Mouse (Mus musculus) heart, adult 8-10 months (tissue): ENCODE measurements around the gene Cyyr1. TPM values are rescaled to one million over a fixed set of nuclear protein-coding genes. Genes with fewer than 3 reads are reported as not detected.
"Not testable (repeated sequence)": the region's sequence is repeated elsewhere in the genome, so short reads cannot be mapped to it uniquely, and the experiment has no call there.

ENCODE experiments used
- DNase-seq: peaks from one replicate; pipeline ENCODE4 v3.0.0; 2022; ENCODE audit warnings: low spot score
- total RNA-seq, 4 experiments: library from RNA; stranded (reverse); gene quantifications; 2 replicates each; pipeline ENCODE4 v1.2.4; 2022

Cyyr1 gene
- total RNA-seq = 10 to 100 TPM; 32.1 to 38.8 (median 35.8) TPM

- DNase-seq = not testable (repeated sequence)
Measured at GRCm38 (mm10) chr16:85553297-85553696, at the start of gene Cyyr1. TSS of gene Cyyr1 (minus strand) at chr16:85553397.

- no peak for DNase-seq
Measured at GRCm38 (mm10) chr16:85588844-85589243, 35.6 kb upstream of the Cyyr1 start.

GRCm38 (mm10) chr16:85587573-85588226 lies 34.5 kb upstream of the Cyyr1 start:
- no peak for DNase-seq

GRCm38 (mm10) chr16:85566474-85566873 lies 13.3 kb upstream of the Cyyr1 start:
- no peak for DNase-seq

- no peak for DNase-seq
Measured at GRCm38 (mm10) chr16:85553838-85554237, 641 bp upstream of the Cyyr1 start.

GRCm38 (mm10) chr16:85551976-85552375 lies 1.2 kb downstream of the Cyyr1 start:
- not testable (repeated sequence) for DNase-seq

- DNase-seq = no peak
Measured at GRCm38 (mm10) chr16:85549971-85550567, 3.1 kb downstream of the Cyyr1 start.

GRCm38 (mm10) chr16:85546519-85546918 lies 6.7 kb downstream of the Cyyr1 start:
- DNase-seq = peak; percentile 72

- peak; percentile 66 for DNase-seq
Measured at GRCm38 (mm10) chr16:85541676-85542273, 11.4 kb downstream of the Cyyr1 start.

GRCm38 (mm10) chr16:85541023-85541422 lies 12.2 kb downstream of the Cyyr1 start:
- no peak for DNase-seq

GRCm38 (mm10) chr16:85538367-85538766 lies 14.8 kb downstream of the Cyyr1 start:
- DNase-seq = no peak

- no peak for DNase-seq
Measured at GRCm38 (mm10) chr16:85536075-85536474, 17.1 kb downstream of the Cyyr1 start.

- no peak for DNase-seq
Measured at GRCm38 (mm10) chr16:85527743-85528620, 25.2 kb downstream of the Cyyr1 start.

GRCm38 (mm10) chr16:85524589-85524988 lies 28.6 kb downstream of the Cyyr1 start:
- DNase-seq = no peak

GRCm38 (mm10) chr16:85507264-85507663 lies 45.9 kb downstream of the Cyyr1 start:
- DNase-seq = no peak

GRCm38 (mm10) chr16:85505108-85505507 lies 48.1 kb downstream of the Cyyr1 start:
- no peak for DNase-seq

- no peak for DNase-seq
Measured at GRCm38 (mm10) chr16:85503416-85503815, 49.8 kb downstream of the Cyyr1 start.

GRCm38 (mm10) chr16:85495837-85496236 lies 57.4 kb downstream of the Cyyr1 start:
- DNase-seq = no peak

GRCm38 (mm10) chr16:85488105-85488607 lies 65.0 kb downstream of the Cyyr1 start:
- no peak for DNase-seq

- no peak for DNase-seq
Measured at GRCm38 (mm10) chr16:85487266-85487665, 65.9 kb downstream of the Cyyr1 start.

GRCm38 (mm10) chr16:85484557-85484956 lies 68.6 kb downstream of the Cyyr1 start:
- DNase-seq = no peak

- peak; percentile 9 for DNase-seq
Measured at GRCm38 (mm10) chr16:85474552-85475071, 78.6 kb downstream of the Cyyr1 start.
